Mouse (Mus musculus) myocyte (in vitro differentiated cells): ENCODE measurements at regions not wholly inside any gene's neighbourhood (a gene's known extent, or its start where the extent isn't known, plus 50 kb on each side); places are given as distances from the start of the nearest gene placed in this dataset.

Experiments used
- E2F4 ChIP-seq: IDR thresholded peaks from one replicate; pipeline ENCODE4 v1.6.1; 2011; ENCODE audit warnings: mild to moderate bottlenecking, control low read depth, moderate library complexity; ENCODE audit not compliant: insufficient read depth
- MAX ChIP-seq: IDR thresholded peaks from one replicate; pipeline ENCODE4 v1.6.1; 2011; ENCODE audit warnings: low read depth, mild to moderate bottlenecking, control low read depth
- MYOD1 ChIP-seq, 3 experiments: IDR thresholded peaks; one replicate each; pipeline ENCODE4 v1.6.1; 2011; ENCODE audit warnings: control low read depth in 2 of 3, low read depth in 2 of 3, mild to moderate bottlenecking in 2 of 3, moderate library complexity in 1 of 3; ENCODE audit not compliant: insufficient read length in 2 of 3, control insufficient read depth in 1 of 3
- MYOG ChIP-seq, 3 experiments: IDR thresholded peaks; one replicate each; pipeline ENCODE4 v1.6.1; 2011; ENCODE audit warnings: control low read depth in 2 of 3, low read depth in 2 of 3, mild to moderate bottlenecking in 2 of 3; ENCODE audit not compliant: insufficient read length in 2 of 3, control insufficient read depth in 1 of 3, insufficient read depth in 1 of 3
- POLR2A ChIP-seq: IDR thresholded peaks from one replicate; pipeline ENCODE4 v1.6.1; 2011; ENCODE audit warnings: low read depth, mild to moderate bottlenecking, control low read depth, moderate library complexity; ENCODE audit not compliant: insufficient read length
- POLR2AphosphoS2 ChIP-seq: IDR thresholded peaks from one replicate; pipeline ENCODE4 v1.6.1; 2011; ENCODE audit warnings: low read depth, control low read depth; ENCODE audit not compliant: insufficient read length
- REST ChIP-seq: IDR thresholded peaks from one replicate; pipeline ENCODE4 v1.6.1; 2011; ENCODE audit warnings: mild to moderate bottlenecking, control low read depth, moderate library complexity; ENCODE audit not compliant: insufficient read depth, insufficient read length
- TCF12 ChIP-seq: IDR thresholded peaks from one replicate; pipeline ENCODE4 v1.6.1; 2011; ENCODE audit warnings: mild to moderate bottlenecking, control low read depth; ENCODE audit not compliant: poor library complexity, insufficient read depth, severe bottlenecking
- TCF3 ChIP-seq: IDR thresholded peaks from one replicate; pipeline ENCODE4 v1.6.1; 2011; ENCODE audit warnings: low read depth, control low read depth; ENCODE audit not compliant: insufficient read length
- USF1 ChIP-seq: IDR thresholded peaks from one replicate; pipeline ENCODE4 v1.6.1; 2011; ENCODE audit warnings: low read depth, mild to moderate bottlenecking, control low read depth, moderate library complexity

- TF ChIP-seq POLR2A (no peak), E2F4 (no peak), USF1 (no peak), TCF12 (no peak), POLR2AphosphoS2 (no peak), TCF3 (no peak), MAX (no peak), MYOG (IDR thresholded peaks at IDR 0.05; ENCODE audit: control insufficient read depth in 1 of 3, insufficient read depth in 1 of 3, insufficient read length in 2 of 3, low read depth in 2 of 3) (no peak), REST (no peak), MYOD1 (IDR thresholded peaks at IDR 0.05; ENCODE audit: control insufficient read depth in 1 of 3, insufficient read length in 2 of 3, low read depth in 2 of 3) (no peak)
Observed at GRCm38 (mm10) chr1:73793256-73793655, 331.0 kb downstream of the Tns1 start.
